Mouse (Mus musculus): ENCODE results near the gene Cd38. TPM values are rescaled to one million over a fixed set of nuclear protein-coding genes. Genes with fewer than 3 reads are reported as not detected.
A peak's percentile ranks its signal among the peaks of the same experiment; 100 is the strongest.

Gene Cd38
- total RNA-seq (2015), result 0.83 and 1.6 TPM in 2 replicates
- 0.45 and 0.48 TPM in 2 replicates for total RNA-seq (2017)

- no peak for ATAC-seq (ENCODE audit: poor library complexity, severe bottlenecking)
Observed at GRCm38 (mm10) chr5:43868253-43868652, at the start of gene Cd38. TSS of gene Cd38 (plus strand) at chr5:43868553.

GRCm38 (mm10) chr5:43818695-43819094, 49.7 kb upstream of the Cd38 start, which contains the start of gene Bst1:
TSS of gene Bst1 (plus strand) at chr5:43818885.
- peak; percentile 98 for ATAC-seq (ENCODE audit: poor library complexity, severe bottlenecking)

GRCm38 (mm10) chr5:43820785-43821184, 47.6 kb upstream of the Cd38 start:
- no peak for ATAC-seq (ENCODE audit: poor library complexity, severe bottlenecking)

- no peak for ATAC-seq (ENCODE audit: poor library complexity, severe bottlenecking)
Observed at GRCm38 (mm10) chr5:43821538-43821937, 46.8 kb upstream of the Cd38 start, which contains the start of gene Fbxl5. TSS of gene Fbxl5 (minus strand) at chr5:43821638.

GRCm38 (mm10) chr5:43822199-43822598, 46.2 kb upstream of the Cd38 start:
- ATAC-seq (ENCODE audit: poor library complexity, severe bottlenecking), result no peak

GRCm38 (mm10) chr5:43822824-43823223, 45.5 kb upstream of the Cd38 start:
- no peak for ATAC-seq (ENCODE audit: poor library complexity, severe bottlenecking)

GRCm38 (mm10) chr5:43824580-43824979, 43.8 kb upstream of the Cd38 start:
- peak; percentile 77 for ATAC-seq (ENCODE audit: poor library complexity, severe bottlenecking)

GRCm38 (mm10) chr5:43826883-43827282, 41.5 kb upstream of the Cd38 start:
- ATAC-seq (ENCODE audit: poor library complexity, severe bottlenecking), result peak; percentile 79

GRCm38 (mm10) chr5:43827366-43827765, 41.0 kb upstream of the Cd38 start:
- no peak for ATAC-seq (ENCODE audit: poor library complexity, severe bottlenecking)

GRCm38 (mm10) chr5:43836590-43836989, 31.8 kb upstream of the Cd38 start:
- 0 out of 2 replicates have a peak, but pooled peaks have one; percentile 36 for ATAC-seq (ENCODE audit: poor library complexity, severe bottlenecking)

- ATAC-seq (ENCODE audit: poor library complexity, severe bottlenecking), result peak; percentile 64
Observed at GRCm38 (mm10) chr5:43837372-43837771, 31.0 kb upstream of the Cd38 start.

- ATAC-seq (ENCODE audit: poor library complexity, severe bottlenecking), result peak; percentile 89
Observed at GRCm38 (mm10) chr5:43841144-43842010, 27.0 kb upstream of the Cd38 start.

- ATAC-seq (ENCODE audit: poor library complexity, severe bottlenecking), result no peak
Observed at GRCm38 (mm10) chr5:43842011-43842285, 26.4 kb upstream of the Cd38 start.

GRCm38 (mm10) chr5:43842576-43843155, 25.7 kb upstream of the Cd38 start:
- no peak for ATAC-seq (ENCODE audit: poor library complexity, severe bottlenecking)

- no peak for ATAC-seq (ENCODE audit: poor library complexity, severe bottlenecking)
Observed at GRCm38 (mm10) chr5:43845083-43845482, 23.3 kb upstream of the Cd38 start.

- no peak for ATAC-seq (ENCODE audit: poor library complexity, severe bottlenecking)
Observed at GRCm38 (mm10) chr5:43845646-43846045, 22.7 kb upstream of the Cd38 start.

GRCm38 (mm10) chr5:43846227-43846626, 22.1 kb upstream of the Cd38 start:
- no peak for ATAC-seq (ENCODE audit: poor library complexity, severe bottlenecking)

GRCm38 (mm10) chr5:43847555-43847954, 20.8 kb upstream of the Cd38 start:
- peak; percentile 45 for ATAC-seq (ENCODE audit: poor library complexity, severe bottlenecking)

- ATAC-seq (ENCODE audit: poor library complexity, severe bottlenecking), result peak; percentile 65
Observed at GRCm38 (mm10) chr5:43848275-43848674, 20.1 kb upstream of the Cd38 start.

GRCm38 (mm10) chr5:43853096-43853867, 15.1 kb upstream of the Cd38 start:
- peak; percentile 33 for ATAC-seq (ENCODE audit: poor library complexity, severe bottlenecking)

GRCm38 (mm10) chr5:43853868-43854488, 14.4 kb upstream of the Cd38 start:
- 0 out of 2 replicates have a peak, but pooled peaks have one; percentile 33 for ATAC-seq (ENCODE audit: poor library complexity, severe bottlenecking)
